Mouse (Mus musculus): ENCODE measurements at regions not wholly inside any gene's neighbourhood (a gene's known extent, or its start where the extent isn't known, plus 50 kb on each side); places are given as distances from the start of the nearest gene placed in this dataset.

- no peak for DNase-seq (ENCODE audit: low spot score)
- 92% methylated on average over 8 of the region's 8 CpGs for WGBS
- no peak for ATAC-seq
- no peak overlapping the region for H3K4me2 ChIP-seq (replicated peaks; ENCODE audit: low read depth, low read length)
- H3K4me1 ChIP-seq (ENCODE audit: insufficient read depth, low read depth, low read length) = peaks cover under 1% of the 10 kb centered on the region; the same call in 1 of the 2 replicates
- no peaks in the 10 kb centered on the region for H3K27me3 ChIP-seq (replicated peaks; ENCODE audit: insufficient read depth, low read length)
- no peaks in the 10 kb centered on the region for H3K9me3 ChIP-seq (ENCODE audit: low read length)
- TF ChIP-seq CTCF (IDR thresholded peaks at IDR 0.05) (no peak), EP300 (IDR thresholded peaks at IDR 0.05) (no peak)
- H3K4me3 ChIP-seq (ENCODE audit: low read depth, low read length) = no peak overlapping the region
- no peak overlapping the region for H3K27ac ChIP-seq (ENCODE audit: low read length)
- H3K9ac ChIP-seq (replicated peaks; ENCODE audit: low read depth) = no peak overlapping the region
- no peaks in the 10 kb centered on the region for H3K36me3 ChIP-seq (ENCODE audit: insufficient read depth, low read length)
These were observed 577.1 kb upstream of the Gm19410 start for GRCm38 (mm10) chr8:35188531-35188930.

GRCm38 (mm10) chr8:35189695-35190094 lies 575.9 kb upstream of the Gm19410 start:
- no peaks in the 10 kb centered on the region for H3K9me3 ChIP-seq (ENCODE audit: low read length)
- DNase-seq (ENCODE audit: low spot score) (no peak), ATAC-seq (no peak)
- H3K36me3 ChIP-seq (ENCODE audit: insufficient read depth, low read length) = no peaks in the 10 kb centered on the region
- H3K4me3 ChIP-seq (ENCODE audit: low read depth, low read length) = no peak overlapping the region
- H3K4me2 ChIP-seq (replicated peaks; ENCODE audit: low read depth, low read length) = no peak overlapping the region
- 74% methylated on average over 16 of the region's 16 CpGs for WGBS
- peaks cover 2% of the 10 kb centered on the region; the same call in 1 of the 2 replicates for H3K4me1 ChIP-seq (ENCODE audit: insufficient read depth, low read depth, low read length)
- TF ChIP-seq EP300 (IDR thresholded peaks at IDR 0.05) (no peak), CTCF (IDR thresholded peaks at IDR 0.05) (no peak)
- H3K27me3 ChIP-seq (replicated peaks; ENCODE audit: insufficient read depth, low read length) = no peaks in the 10 kb centered on the region
- H3K27ac ChIP-seq (ENCODE audit: low read length) = no peak overlapping the region
- no peak overlapping the region for H3K9ac ChIP-seq (replicated peaks; ENCODE audit: low read depth)

GRCm38 (mm10) chr8:35192515-35192914 lies 573.1 kb upstream of the Gm19410 start:
- H3K9me3 ChIP-seq (ENCODE audit: low read length) = no peaks in the 10 kb centered on the region
- H3K9ac ChIP-seq (replicated peaks; ENCODE audit: low read depth) = no peak overlapping the region
- TF ChIP-seq EP300 (IDR thresholded peaks at IDR 0.05) (no peak), CTCF (IDR thresholded peaks at IDR 0.05) (no peak)
- peaks cover 2% of the 10 kb centered on the region; the same call in 1 of the 2 replicates for H3K4me1 ChIP-seq (ENCODE audit: insufficient read depth, low read depth, low read length)
- H3K4me2 ChIP-seq (replicated peaks; ENCODE audit: low read depth, low read length) = no peak overlapping the region
- no peaks in the 10 kb centered on the region for H3K27me3 ChIP-seq (replicated peaks; ENCODE audit: insufficient read depth, low read length)
- no peaks in the 10 kb centered on the region for H3K36me3 ChIP-seq (ENCODE audit: insufficient read depth, low read length)
- ATAC-seq (no peak), DNase-seq (ENCODE audit: low spot score) (no peak)
- WGBS = 58% methylated on average over 3 of the region's 3 CpGs
- H3K27ac ChIP-seq (ENCODE audit: low read length) = no peak overlapping the region
- H3K4me3 ChIP-seq (ENCODE audit: low read depth, low read length) = no peak overlapping the region

GRCm38 (mm10) chr8:35193771-35194170 lies 571.8 kb upstream of the Gm19410 start:
- 7% methylated on average over 1 of the region's 1 CpGs for WGBS
- Histone ChIP-seq H3K9me3 (ENCODE audit: low read length) (no peaks in the 10 kb centered on the region), H3K4me3 (ENCODE audit: low read depth, low read length) (no peak overlapping the region), H3K27ac (ENCODE audit: low read length) (no peak overlapping the region), H3K27me3 (replicated peaks; ENCODE audit: insufficient read depth, low read length) (no peaks in the 10 kb centered on the region), H3K9ac (replicated peaks; ENCODE audit: low read depth) (no peak overlapping the region), H3K36me3 (ENCODE audit: insufficient read depth, low read length) (no peaks in the 10 kb centered on the region), H3K4me2 (replicated peaks; ENCODE audit: low read depth, low read length) (no peak overlapping the region), H3K4me1 (ENCODE audit: insufficient read depth, low read depth, low read length) (peaks cover 2% of the 10 kb centered on the region; the same call in 1 of the 2 replicates)
- no peak for TF ChIP-seq EP300 (IDR thresholded peaks at IDR 0.05)
- TF ChIP-seq CTCF (IDR thresholded peaks at IDR 0.05) = peak; percentile 57
- peak; percentile 64 for ATAC-seq
- peak; percentile 79 for DNase-seq (ENCODE audit: low spot score)

GRCm38 (mm10) chr8:35196189-35196588 lies 569.4 kb upstream of the Gm19410 start:
- no peak for DNase-seq (ENCODE audit: low spot score)
- no peaks in the 10 kb centered on the region for H3K27me3 ChIP-seq (replicated peaks; ENCODE audit: insufficient read depth, low read length)
- H3K36me3 ChIP-seq (ENCODE audit: insufficient read depth, low read length) = no peaks in the 10 kb centered on the region
- WGBS = 40% methylated on average over 4 of the region's 4 CpGs
- H3K4me1 ChIP-seq (ENCODE audit: insufficient read depth, low read depth, low read length) = peaks cover 2% of the 10 kb centered on the region; the same call in 1 of the 2 replicates
- no peak overlapping the region for H3K9ac ChIP-seq (replicated peaks; ENCODE audit: low read depth)
- ATAC-seq = no peak
- no peak overlapping the region for H3K4me3 ChIP-seq (ENCODE audit: low read depth, low read length)
- H3K27ac ChIP-seq (ENCODE audit: low read length) = no peak overlapping the region
- H3K4me2 ChIP-seq (replicated peaks; ENCODE audit: low read depth, low read length) = no peak overlapping the region
- H3K9me3 ChIP-seq (ENCODE audit: low read length) = no peaks in the 10 kb centered on the region
- TF ChIP-seq CTCF (IDR thresholded peaks at IDR 0.05) = no peak
- TF ChIP-seq EP300 (IDR thresholded peaks at IDR 0.05) = no peak

- DNase-seq (ENCODE audit: low spot score) (no peak), ATAC-seq (no peak)
- Histone ChIP-seq H3K9ac (replicated peaks; ENCODE audit: low read depth) (no peak overlapping the region), H3K27ac (ENCODE audit: low read length) (no peak overlapping the region), H3K4me2 (replicated peaks; ENCODE audit: low read depth, low read length) (no peak overlapping the region), H3K4me1 (ENCODE audit: insufficient read depth, low read depth, low read length) (no peaks in the 10 kb centered on the region; the same call in 1 of the 2 replicates), H3K36me3 (ENCODE audit: insufficient read depth, low read length) (no peaks in the 10 kb centered on the region), H3K27me3 (replicated peaks; ENCODE audit: insufficient read depth, low read length) (no peaks in the 10 kb centered on the region), H3K4me3 (ENCODE audit: low read depth, low read length) (no peak overlapping the region), H3K9me3 (ENCODE audit: low read length) (no peaks in the 10 kb centered on the region)
- TF ChIP-seq EP300 (IDR thresholded peaks at IDR 0.05) (no peak), CTCF (IDR thresholded peaks at IDR 0.05) (no peak)
- 63% methylated on average over 2 of the region's 2 CpGs for WGBS
These were observed 566.8 kb upstream of the Gm19410 start for GRCm38 (mm10) chr8:35198766-35199165.

- H3K4me2 ChIP-seq (replicated peaks; ENCODE audit: low read depth, low read length) = peak overlapping the region; percentile 32
- no peak overlapping the region for H3K4me3 ChIP-seq (ENCODE audit: low read depth, low read length)
- DNase-seq (ENCODE audit: low spot score) (peak; percentile 62), ATAC-seq (peak; percentile 42)
- H3K27ac ChIP-seq (ENCODE audit: low read length) = no peak overlapping the region
- no peaks in the 10 kb centered on the region for H3K9me3 ChIP-seq (ENCODE audit: low read length)
- no peaks in the 10 kb centered on the region for H3K36me3 ChIP-seq (ENCODE audit: insufficient read depth, low read length)
- H3K4me1 ChIP-seq (ENCODE audit: insufficient read depth, low read depth, low read length) = peaks cover 3% of the 10 kb centered on the region; the same call in 1 of the 2 replicates
- H3K9ac ChIP-seq (replicated peaks; ENCODE audit: low read depth) = no peak overlapping the region
- WGBS = 18% methylated on average over 12 of the region's 12 CpGs
- no peak for TF ChIP-seq EP300 (IDR thresholded peaks at IDR 0.05)
- TF ChIP-seq CTCF (IDR thresholded peaks at IDR 0.05) = no peak
- no peaks in the 10 kb centered on the region for H3K27me3 ChIP-seq (replicated peaks; ENCODE audit: insufficient read depth, low read length)
These were observed 564.2 kb upstream of the Gm19410 start for GRCm38 (mm10) chr8:35201416-35201815.
